Mouse (Mus musculus) large intestine, adult 2 months (tissue): ENCODE results near the gene Pdpn. TPM values are rescaled to one million over a fixed set of nuclear protein-coding genes. Genes with fewer than 3 reads are reported as not detected.

Source experiments
- DNase-seq: peaks from one replicate; pipeline ENCODE4 v3.0.0-alpha.2; 2012; ENCODE audit warnings: low read depth, low spot score
- WGBS: fragments of 180-500 bp; shearing (Covaris S2); methylation state at CpG from one replicate; pipeline ENCODE4 v1.1.7; 2018; 5-methylcytosine and 5-hydroxymethylcytosine counted together
- polyA plus RNA-seq: library from polyadenylated mRNA; depleted of rRNA; stranded (reverse); fragments of >200 nt; gene quantifications from 2 replicates; pipeline ENCODE4 v1.2.3, GENCODE M21; 2012; rRNA removed

The Pdpn gene
- polyA plus RNA-seq, 1 experiment, result 5.2 TPM

DNA sequence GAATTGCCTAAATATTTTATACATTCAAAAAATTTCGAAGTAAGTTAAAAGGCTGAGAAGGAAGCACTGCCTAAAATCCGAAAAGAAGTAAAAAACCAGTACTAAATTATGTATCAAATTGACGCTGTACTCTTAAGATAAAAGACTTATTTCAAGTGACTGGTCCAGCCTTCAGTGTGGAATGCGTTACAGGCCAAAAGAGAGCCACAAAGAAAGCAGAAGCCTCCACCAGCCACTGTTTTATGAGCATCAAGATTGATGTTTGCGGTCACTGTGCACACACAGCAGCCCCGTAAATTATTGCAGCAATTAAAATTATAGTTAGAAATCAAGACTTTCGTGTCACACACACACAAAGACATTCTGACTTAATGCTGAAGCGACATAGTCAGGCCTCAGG, 43.8 kb downstream of the Pdpn start:
- WGBS, result 33% methylated on average over 8 of the region's 8 CpGs
- no peak for DNase-seq

DNA sequence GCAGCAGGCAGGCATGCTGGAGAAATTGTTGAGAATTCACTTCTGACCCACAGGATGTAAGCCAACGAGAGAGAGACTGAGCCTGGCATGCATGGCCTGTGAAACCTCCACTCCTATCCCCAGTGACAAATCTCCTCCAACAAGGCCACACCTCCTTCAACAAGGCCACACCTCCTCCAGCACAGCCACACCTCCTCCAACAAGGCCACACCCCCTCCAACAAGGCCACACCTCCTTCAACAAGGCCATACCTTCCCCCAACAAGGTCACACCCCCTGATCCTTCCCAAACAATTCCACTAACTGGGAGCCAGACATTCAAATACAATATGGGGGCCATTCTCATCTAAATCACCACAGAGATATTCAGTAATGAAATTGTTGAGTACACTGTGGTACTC, 46.0 kb downstream of the Pdpn start:
- no peak for DNase-seq
- WGBS, result 70% methylated on average over 1 of the region's 1 CpGs

DNA sequence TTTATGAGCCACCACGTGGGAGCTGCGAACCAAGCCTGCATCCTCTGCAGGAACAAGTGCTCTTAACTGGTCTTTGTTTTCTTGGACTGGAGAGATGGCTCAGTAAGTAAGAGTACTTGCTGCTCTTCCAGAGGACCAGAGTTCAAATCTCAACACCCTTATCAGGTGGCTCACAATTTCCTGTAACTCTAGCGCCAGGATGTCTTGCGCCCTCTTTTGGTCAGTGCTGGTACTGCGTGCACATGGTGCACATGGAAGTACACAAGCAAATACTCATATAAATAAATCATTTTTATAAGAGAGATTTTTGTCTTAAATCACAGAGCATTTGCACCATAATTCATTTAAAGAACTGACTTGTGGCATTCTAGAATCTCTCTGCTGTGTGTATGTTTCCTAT, 51.3 kb downstream of the Pdpn start:
- DNase-seq, result no peak
- 78% methylated on average over 5 of the region's 5 CpGs for WGBS

DNA sequence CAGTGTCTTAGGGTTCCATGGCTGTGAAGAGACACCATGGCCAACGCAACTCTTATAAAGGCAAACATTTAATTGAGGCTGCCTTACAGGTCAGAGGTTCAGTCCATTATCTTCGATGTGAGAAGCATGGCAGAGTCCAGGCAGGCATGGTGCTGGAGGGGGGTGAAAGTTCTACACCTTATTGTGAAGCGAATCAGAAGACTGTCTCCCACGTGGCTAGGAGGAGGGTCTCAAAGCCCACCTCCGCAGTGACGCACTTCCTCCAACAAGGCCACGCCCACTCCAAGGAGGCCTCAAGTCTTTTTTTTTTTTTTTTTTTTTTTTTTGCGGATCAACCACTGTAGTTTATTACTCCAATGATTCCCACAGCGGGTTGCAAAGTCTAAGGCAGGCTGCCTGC, 58.1 kb downstream of the Pdpn start:
- DNase-seq, result no peak
- WGBS, result 74% methylated on average over 9 of the region's 9 CpGs

DNA sequence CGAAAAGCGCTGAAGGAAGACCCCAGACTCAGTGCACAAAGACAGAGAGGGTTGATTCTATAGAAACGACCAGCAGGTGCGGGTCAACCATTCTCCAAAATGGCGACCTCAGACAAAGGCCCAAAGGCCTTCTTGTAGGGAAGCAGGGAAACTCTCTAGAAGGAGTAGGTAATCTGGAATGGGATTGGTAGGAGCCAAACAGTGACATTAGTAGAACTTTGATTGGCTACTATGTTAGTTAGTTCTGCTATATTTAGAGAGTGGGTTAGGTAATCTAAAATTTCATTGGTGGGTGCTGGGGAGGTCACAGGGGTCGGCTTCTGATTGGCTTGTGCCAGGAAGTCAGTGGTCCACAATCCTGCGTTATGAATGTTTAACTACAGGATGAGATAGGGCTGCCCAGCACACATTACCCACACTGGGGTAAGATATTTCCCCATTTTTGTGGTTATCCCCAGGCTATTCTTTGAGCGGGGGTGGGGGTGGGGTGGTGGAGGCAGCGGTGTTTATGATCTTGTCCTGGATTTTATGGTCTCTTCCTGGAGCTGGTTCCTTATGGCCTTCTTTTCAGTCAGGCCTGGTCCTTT, 59.7 kb downstream of the Pdpn start:
- 80% methylated on average over 9 of the region's 9 CpGs for WGBS
- no peak for DNase-seq

DNA sequence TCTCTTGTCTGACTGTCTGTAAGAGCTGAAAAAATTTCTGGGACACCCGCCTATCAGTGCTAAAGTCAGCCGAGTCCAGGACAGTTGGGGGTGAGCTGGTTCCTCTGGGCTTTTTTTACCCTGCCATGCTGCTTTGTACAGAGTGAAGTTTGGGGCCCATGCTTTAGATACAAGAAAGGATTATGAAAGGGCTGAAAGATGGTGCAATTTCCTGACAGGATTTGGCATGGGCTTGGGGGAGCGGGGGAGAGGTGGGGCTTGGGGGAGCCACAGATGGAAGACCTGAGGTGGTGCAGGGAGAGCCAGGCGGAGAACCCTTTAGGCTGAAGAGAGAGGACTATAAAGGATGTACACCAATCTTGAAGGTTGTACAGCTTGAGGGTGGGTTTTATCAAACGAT, 60.2 kb downstream of the Pdpn start:
- 88% methylated on average over 5 of the region's 5 CpGs for WGBS
- no peak for DNase-seq

DNA sequence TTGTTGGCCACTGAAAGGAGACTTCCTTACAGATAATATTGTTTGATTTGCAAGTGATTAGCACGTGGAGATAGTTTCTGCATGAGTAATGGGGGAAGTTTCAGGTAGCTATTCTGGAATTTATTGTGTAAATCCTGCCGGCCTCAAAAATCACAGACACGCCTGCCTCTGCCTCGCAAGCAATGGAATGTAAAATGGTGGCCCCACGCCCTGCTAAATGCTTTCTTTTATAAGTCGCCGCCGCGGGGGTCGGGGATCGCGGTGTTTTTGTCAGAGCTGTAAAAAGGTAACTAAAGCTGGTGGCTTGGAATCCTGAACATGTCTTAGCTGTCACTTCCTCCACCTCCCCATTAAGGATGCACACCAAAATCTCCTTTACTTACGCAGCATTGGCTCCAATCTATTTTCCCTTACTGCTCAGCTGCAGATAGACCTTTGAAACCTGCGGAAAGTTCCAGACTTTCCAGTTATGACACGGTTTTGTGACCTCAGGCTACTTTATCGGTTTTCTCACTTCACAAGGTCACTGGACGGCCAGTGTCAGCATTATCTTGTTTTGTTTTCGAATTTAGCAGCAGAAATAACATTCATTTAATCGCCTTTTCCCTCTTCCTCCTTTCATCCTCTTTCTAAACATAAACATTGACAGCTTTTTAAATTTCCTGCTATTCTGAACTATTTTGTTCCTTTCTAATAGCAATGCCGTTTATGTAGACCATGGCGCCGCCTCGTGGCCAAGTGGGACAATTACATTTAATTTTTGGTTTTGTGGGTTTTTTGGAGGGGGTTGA, 60.9 kb downstream of the Pdpn start:
- 10% methylated on average over 23 of the region's 23 CpGs for WGBS
- DNase-seq, result peak; percentile 31

DNA sequence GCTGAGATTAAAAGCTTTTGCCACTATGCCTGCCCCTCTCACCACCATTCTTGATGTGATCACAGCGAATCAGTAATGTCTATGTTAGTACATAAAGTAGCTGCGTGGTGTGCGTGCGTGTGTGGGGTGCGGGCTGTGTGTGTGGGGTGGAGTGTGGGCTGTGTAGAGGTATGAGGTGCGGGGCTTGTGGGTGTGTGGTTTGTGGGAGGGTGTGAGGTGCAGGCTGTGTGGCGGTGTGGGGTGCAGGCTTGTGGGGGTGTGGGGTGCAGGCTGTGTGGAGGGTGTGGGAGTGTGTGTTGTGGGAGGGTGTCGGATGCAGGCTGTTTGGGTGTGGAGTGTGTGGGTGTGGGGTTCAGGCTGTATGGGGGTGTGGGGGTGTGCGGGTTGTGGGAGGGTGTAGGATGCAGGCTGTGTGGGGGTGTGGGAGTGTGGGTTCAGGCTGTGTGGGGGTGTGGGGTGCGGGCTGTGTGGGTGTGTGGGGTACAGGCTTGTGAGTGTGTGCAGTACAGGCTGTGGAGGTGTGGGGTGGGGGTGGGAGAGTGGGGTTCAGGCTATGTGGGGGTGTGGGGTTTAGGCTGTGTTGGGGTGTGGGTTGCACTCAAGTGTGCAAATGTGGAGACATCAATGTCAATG, 67.5 kb downstream of the Pdpn start:
- no peak for DNase-seq
- WGBS, result 87% methylated on average over 10 of the region's 10 CpGs

DNA sequence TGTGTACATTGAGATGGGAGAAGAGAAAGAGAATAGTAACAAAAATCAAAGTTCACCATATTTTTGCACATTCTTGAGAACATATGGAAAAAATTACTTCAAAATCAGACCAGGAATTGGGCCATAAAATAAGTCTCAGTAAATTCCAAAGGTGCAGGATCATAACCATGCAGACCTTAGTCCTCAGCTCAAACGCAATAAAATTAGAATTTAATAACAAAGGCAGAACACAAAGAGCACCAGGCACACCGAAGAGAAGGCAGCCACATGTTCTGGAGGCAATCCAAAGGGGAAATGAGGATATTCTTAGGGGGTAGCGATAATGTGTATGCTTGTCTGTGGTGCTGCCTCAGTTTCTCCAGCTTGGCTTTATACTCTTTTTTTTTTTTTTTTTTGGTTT, 68.3 kb downstream of the Pdpn start:
- no peak for DNase-seq
- 46% methylated on average over 3 of the region's 3 CpGs for WGBS

DNA sequence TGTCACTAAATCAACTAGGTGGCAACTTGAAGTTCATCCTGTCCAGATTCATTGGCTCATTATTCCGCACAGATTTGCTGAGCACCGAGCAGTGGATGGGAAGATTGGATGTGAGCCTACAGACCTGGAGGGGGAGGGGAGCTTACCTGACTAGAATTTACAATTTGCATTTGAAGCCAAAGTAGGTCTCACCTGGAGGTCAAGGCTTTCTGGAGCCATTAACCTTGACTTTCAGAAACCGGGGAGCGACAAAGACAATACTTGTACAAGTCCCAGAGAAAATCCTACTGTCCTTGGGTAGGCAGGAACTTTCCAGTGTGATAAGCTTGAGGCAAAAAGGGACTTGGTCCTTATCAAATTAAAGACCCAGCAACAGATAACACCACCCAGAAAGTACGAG, 71.4 kb downstream of the Pdpn start:
- 43% methylated on average over 5 of the region's 5 CpGs for WGBS
- DNase-seq, result no peak

DNA sequence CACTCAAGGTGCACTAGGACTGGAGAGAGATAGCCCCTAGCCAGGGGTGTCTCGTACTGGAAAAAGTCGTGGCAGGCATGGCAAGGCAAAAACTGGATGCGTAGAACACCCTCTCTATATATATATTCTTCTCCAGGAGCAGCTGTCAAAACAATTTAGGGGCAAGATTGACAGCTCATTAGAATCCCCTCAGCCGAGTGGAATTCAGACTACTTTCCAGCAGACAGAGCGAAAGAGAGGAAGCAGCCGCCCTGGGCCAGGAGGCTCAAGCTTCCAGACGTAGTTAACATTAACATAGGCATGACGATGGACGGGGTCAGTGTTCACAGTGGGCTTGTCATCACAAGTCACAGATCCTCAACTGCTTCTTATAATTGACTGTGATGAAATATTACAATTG, 73.5 kb downstream of the Pdpn start:
- WGBS, result 70% methylated on average over 9 of the region's 9 CpGs
- no peak for DNase-seq

DNA sequence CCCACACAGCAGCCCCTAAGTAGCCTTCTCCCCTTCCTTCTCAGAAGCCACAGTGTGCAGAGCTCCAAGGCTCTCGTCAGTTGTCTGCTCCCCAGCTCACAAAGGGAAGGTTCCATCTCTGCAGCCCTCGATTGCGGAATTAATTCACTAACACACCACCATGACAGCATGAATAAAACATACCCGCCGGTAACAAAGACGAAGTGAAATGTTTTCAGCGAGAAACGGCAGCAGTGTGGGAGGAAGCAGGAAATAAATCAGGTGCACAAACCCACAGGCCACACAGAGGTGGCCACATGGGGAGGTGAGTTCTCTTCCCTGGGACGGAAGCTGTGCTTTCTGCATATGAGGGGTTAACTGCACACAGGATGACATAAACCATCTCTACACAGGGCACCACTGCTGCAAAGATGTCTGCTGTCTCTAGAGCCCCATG, 80.0 kb downstream of the Pdpn start:
- no peak for DNase-seq
- WGBS, result 58% methylated on average over 9 of the region's 9 CpGs

DNA sequence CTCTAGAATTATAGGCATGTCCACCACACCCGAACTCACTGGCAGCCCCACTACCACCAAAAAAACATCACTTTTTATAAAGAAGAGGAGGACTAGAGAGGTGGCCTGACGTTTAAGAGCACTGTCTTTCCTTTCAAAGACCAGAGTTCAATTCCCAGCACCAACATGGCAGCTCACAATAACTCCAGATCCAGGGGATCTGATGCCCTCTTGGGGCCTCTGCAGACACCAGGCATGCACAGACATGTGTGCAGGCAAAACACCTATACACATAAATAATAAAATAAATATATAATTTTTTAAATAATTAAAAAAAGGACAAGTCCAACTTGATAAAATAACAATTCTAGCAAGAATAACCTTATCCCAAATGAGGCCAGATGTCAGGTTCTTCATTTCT, 80.5 kb downstream of the Pdpn start:
- 69% methylated on average over 2 of the region's 2 CpGs for WGBS
- no peak for DNase-seq

Other genes with a start within 250 kb of the Pdpn start
- 5.9 and 9.2 TPM in 2 replicates for gene Prdm2, start 86.6 kb downstream of the Pdpn start, polyA plus RNA-seq
- not detected in 2 replicates for gene Lrrc38, start 50.2 kb upstream of the Pdpn start, polyA plus RNA-seq
- not detected in 2 replicates for gene Pramel1, start 94.9 kb upstream of the Pdpn start, polyA plus RNA-seq
- gene Pramef8, start 112.9 kb upstream of the Pdpn start, polyA plus RNA-seq, result 5.9 and 6.5 TPM in 2 replicates
- not detected in 2 replicates for gene Oog4, start 150.8 kb upstream of the Pdpn start, polyA plus RNA-seq
- not detected in 2 replicates for gene Gm13043, start 211.8 kb upstream of the Pdpn start, polyA plus RNA-seq
- gene Gm13040, start 236.4 kb upstream of the Pdpn start, polyA plus RNA-seq, result not detected in 2 replicates